Mouse (Mus musculus): ENCODE measurements around the gene Zar1.
"Not testable (repeated sequence)": the region's sequence is repeated elsewhere in the genome, so short reads cannot be mapped to it uniquely, and the experiment has no call there.

The Zar1 gene

DNA sequence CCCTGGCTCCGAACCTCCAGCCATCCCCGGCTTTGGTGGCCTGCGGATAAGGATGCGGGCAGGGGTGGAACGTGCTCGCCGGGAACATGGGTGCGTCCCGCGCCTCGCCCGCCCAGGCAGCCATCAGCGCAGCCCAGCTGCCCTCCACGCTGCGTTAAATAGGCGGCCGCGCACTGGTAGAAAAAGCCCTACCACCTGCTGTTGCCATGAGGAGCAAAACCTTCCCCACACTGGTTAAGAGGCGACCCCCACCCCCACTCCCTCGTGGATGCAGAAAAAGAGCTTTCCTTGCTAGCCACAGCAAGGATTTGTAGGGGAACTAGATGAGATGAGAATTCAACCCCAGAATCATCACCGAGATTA lies at the start of gene Zar1:
Gene Zar1 (minus strand): TSS at position 285 of the 363 bp plus-strand sequence.
- not testable (repeated sequence) for DNase-seq (ENCODE audit: low read depth)

GRCm38 (mm10) chr5:72630026-72630425 lies 49.0 kb upstream of the Zar1 start:
- DNase-seq (ENCODE audit: low read depth), result no peak

DNA sequence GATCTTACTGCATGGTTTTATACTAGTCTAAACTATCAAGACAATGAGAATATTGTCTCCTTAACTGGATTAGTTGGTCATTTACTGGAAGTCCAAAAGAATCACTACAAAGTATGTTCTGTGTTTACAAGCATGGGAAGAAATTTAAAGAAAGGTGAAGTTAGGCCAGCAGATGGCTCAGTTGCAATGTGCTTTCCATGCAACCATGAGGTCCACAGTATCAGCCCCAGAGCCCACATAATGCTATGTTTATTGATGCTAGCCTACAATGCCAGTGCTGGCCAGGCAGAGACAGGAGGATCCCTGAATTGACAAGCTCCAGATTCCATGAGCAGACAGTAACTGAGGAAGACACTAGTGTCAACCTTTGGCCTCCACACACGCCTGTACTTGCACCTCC lies 40.0 kb upstream of the Zar1 start:
- no peak for DNase-seq (ENCODE audit: low read depth)

GRCm38 (mm10) chr5:72617413-72617812 lies 36.4 kb upstream of the Zar1 start:
- DNase-seq (ENCODE audit: low read depth), result no peak

- no peak for DNase-seq (ENCODE audit: low read depth)
Observed at GRCm38 (mm10) chr5:72603138-72603537, 22.1 kb upstream of the Zar1 start.

DNA sequence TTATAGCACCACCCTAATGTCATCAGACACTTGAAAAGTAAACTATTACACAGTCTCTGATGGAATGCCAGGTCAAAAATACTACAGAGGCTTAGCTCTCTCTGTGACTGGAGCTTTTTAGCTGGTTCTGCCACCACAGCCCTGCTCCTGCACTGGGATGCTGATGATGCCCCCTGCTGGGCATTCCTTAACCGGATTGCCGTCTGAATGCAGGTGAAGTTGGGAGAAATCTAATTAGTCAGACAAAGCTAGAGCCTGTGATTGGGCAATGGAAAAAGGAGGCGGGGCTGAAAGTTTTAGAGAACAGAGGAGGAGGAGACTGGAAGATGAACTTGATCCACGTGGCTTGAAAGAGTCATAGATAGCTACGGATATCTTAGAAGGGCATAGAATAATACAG lies 20.0 kb upstream of the Zar1 start:
- DNase-seq (ENCODE audit: low read depth), result peak; percentile 11

DNA sequence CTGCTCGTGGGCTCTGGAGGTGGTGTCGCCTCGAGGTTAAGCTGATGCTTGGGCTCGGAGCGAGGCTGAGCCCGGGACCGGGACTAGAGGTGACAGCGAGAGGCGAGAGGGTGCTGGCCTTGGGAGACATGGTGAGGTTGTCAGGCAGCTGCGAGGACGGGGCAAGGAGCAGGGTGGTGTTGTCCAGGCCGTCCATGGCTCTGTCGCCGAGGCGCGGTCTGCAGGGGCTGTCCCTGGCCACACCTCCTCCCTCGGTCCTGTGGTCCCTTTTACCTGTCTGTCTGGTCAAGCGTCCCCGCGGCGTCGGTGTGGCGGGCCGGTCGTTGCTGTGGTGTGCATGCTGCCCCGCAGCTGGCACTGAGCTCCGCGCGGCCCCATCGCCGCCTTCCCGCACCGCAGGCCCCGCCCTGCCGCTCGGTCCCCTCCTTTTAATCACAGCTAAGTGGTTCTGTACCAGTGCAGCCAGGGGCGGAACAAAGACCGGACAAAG lies 6.2 kb upstream of the Zar1 start, which contains the start of gene Gm5868:
Gene Gm5868 (minus strand): TSS at position 360 of the 490 bp plus-strand sequence.
- no peak for DNase-seq (ENCODE audit: low read depth)

- not testable (repeated sequence) for DNase-seq (ENCODE audit: low read depth)
Observed at GRCm38 (mm10) chr5:72586667-72587191, 5.7 kb upstream of the Zar1 start.

GRCm38 (mm10) chr5:72586122-72586521 lies 5.1 kb upstream of the Zar1 start:
- DNase-seq (ENCODE audit: low read depth), result not testable (repeated sequence)

DNA sequence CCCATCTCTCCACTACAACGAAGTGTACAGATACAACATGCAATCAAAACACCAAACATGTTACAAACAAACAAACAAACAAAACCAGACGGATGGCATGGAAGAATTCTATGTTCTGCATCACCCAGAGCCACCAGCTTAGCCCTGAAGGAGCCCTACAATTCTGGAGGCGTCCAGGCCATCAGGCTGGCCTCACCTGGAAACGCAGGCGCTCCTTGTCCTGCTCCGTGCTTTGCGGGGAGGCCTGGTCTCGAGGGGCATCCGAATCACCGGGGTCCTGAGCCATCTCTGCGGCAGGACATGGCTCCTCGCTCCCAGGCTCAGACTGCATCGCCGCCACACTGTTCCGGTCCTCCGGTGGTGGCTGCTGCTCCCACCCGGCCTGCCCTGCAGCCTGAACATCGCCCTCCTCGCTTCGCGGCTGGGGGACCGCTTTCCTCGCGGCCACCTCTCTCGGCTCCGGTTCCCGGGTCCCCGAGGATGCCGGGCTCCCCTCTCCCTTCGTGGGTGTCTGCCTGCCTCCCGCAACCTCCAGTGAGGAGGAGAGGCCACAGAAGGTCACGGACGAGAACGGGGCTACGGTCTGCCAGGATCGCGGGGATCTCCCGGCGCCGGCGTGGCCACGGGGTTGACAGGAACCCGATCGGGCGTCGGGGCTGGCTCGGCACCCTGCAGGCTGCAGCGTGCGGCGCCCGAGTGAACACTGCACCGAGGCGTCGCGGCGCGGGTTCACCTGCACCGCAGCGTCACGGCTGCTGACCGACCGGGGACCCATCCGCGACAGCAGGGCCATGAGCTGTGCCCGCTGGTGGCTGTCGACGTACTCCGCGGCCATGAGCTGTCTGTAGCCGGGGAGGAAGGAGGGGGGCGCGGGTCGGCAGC lies 725 bp downstream of the Zar1 start:
- not testable (repeated sequence) for DNase-seq (ENCODE audit: low read depth)

DNA sequence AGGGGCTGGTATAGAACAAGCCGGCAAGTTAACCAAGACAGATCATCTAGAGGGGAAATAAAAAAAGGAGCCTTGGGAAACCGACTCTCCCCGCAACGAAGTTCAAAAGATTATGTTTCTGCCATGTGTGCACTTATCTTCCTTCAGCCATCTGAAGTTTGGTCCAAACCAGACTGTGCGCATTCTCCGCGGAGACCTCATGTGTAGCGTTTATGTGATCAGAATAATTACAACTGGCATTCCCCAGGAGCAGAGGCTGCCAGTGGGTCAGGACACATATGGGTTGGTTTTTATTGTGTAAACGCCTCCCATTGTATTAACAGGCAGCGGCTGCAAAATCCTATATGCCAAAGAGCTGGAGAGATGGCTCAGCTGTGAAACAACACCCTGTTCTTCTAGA lies 1.5 kb downstream of the Zar1 start:
- not testable (repeated sequence) for DNase-seq (ENCODE audit: low read depth)

GRCm38 (mm10) chr5:72565621-72566020 lies 15.4 kb downstream of the Zar1 start:
- DNase-seq (ENCODE audit: low read depth), result no peak

GRCm38 (mm10) chr5:72563183-72563582 lies 17.9 kb downstream of the Zar1 start:
- not testable (repeated sequence) for DNase-seq (ENCODE audit: low read depth)

DNA sequence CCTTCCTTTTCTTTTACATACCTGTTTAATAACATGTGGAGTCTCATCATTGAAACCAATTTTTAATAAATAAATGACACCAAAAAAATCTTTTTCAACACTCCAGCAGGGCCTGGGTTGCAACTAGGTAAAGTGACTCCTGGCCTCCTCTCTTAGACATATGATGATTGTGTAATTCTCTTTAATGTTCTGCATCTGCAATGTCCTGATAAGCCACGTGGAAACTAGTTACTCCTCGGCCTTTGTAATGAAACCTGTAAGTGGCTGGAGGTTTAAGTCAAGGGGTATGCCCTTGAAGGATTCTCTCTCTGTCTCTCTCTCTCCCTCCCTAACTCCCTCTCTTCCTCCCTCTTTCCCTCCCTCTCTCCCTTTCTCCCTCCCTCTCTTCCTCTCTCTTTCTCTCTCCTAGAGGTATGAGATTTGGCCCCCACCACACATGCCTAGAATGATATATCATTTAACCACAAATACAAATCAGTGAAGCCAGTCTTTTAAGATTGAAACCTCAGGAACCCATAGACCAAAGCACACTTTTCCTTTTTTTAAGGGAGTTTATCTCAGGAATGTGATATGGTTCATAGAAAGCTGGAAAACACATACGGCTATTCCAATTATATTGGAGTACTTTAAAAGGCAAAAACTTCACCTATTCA lies 20.0 kb downstream of the Zar1 start:
- no peak for DNase-seq (ENCODE audit: low read depth)

- DNase-seq (ENCODE audit: low read depth), result peak; percentile 97
Observed at GRCm38 (mm10) chr5:72559544-72560049, 21.5 kb downstream of the Zar1 start, which contains the start of gene Nfxl1. TSS of gene Nfxl1 (minus strand) at chr5:72559684.

DNA sequence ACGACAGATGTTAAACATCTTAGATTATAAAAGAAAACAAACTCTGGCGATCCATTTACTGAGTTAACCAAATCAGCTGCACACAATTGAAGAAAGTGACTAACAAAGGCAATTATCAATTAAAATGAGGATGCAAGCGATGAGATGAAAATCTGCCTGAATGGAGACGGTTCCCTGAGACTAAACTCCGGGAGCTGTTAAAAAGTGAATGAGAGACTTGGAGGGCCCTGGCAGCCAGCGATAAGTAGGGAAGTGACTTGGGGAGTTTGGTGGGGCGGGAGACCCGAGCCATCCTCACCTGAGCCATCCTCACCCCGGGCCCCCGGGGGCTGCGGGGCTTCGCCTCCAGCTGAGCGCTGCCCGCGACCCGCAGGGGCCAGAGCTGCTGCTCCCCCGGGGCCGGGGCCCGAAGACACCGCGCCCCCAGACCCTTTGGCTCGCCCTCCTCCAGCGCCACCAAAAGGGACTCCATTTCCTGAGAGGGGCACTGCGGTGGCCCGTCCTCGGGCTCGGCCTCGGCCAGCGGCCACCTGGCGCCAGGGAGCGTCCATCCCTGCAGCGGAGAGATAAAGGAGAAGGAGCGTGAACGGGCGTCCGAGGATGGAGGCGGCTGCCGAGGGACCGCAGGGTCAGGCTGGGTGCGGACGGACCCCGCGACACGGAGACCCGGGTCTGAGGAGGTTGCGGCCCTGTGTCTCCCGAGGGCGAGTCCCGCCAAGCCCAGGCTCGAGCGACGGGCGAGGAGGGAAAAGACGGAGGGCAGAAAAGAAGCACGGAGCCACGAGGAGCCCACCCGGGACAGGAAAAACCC lies 22.1 kb downstream of the Zar1 start:
- DNase-seq (ENCODE audit: low read depth), result no peak

DNA sequence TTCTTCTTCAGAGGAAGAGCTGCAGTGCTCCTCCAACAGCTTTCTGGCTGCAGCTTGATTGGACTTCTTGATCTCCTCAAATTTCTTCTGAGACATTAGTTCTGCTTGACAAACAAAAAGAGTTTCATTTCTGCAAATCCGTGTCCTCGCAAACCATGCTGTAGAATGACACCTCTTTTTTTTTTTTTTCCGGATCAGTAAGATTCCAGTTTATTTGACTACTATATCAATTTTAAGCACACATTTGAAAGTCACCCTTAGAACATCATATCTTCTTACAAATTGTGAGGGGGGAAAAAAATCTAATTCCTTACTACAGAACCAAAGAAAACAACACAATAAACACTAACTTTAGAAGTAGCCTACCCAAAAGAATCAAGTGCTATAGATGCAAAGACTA lies 24.8 kb downstream of the Zar1 start:
- no peak for DNase-seq (ENCODE audit: low read depth)

DNA sequence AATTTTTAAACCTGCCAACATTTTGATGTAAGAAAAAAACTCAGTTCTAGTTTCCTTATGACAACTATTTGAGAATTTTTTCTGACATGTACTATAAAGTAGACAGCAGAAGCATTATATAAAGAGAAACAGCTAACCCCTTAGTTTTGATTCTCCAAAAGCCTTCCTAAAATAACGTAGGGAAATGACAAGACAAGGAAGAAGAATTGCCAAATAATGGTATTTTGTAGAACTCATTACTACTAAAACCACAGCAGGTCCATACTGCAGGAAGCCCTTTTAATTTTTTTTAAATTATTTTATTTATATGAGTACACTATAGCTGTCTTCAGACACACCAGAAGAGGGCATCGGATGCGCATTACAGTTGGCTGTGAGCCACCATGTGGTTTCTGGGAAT lies 29.8 kb downstream of the Zar1 start:
- DNase-seq (ENCODE audit: low read depth), result no peak

DNA sequence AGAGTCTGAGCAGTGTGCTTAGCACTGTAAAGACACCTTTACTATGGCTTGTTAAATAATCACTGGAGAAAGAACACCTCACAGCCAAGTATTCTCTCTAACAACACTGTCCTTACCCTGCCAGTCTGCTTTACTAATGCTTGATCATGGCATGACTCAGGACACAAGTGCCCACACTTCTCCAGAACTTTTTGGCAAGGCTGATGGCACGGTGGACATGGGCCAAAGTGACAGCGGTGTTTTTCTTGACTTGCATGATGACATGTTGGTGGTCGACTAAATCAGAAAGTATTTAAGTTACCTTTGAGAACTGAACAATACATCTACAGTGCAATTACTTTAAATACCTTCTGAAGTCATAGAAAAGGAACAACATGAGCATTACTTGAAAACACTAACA lies 52.2 kb downstream of the Zar1 start:
- peak; percentile 6 for DNase-seq (ENCODE audit: low read depth)

Data from fibroblast of lung, adult 2 months (primary cell).